Mouse (Mus musculus) kidney, adult 2 months (tissue): ENCODE results near the gene Apeh. TPM values are rescaled to one million over a fixed set of nuclear protein-coding genes. Genes with fewer than 3 reads are reported as not detected.
"Not testable (repeated sequence)": the region's sequence is repeated elsewhere in the genome, so short reads cannot be mapped to it uniquely, and the experiment has no call there.

Source experiments
- DNase-seq: peaks from one replicate; pipeline ENCODE4 v3.0.0; 2021
- H3K27ac ChIP-seq: fragments of 200-500 bp; 2 replicates; pipeline ENCODE4 v1.5.1; 2012; ENCODE audit warnings: low read depth, low read length, control low read depth, inconsistent platforms; ENCODE audit not compliant: insufficient read depth
- H3K27me3 ChIP-seq: fragments of 200-500 bp; replicated peaks from 2 replicates; pipeline ENCODE4 v1.6.1; 2012; ENCODE audit warnings: mild to moderate bottlenecking, moderate library complexity, low read length, inconsistent platforms; ENCODE audit not compliant: control insufficient read depth, insufficient read depth
- H3K36me3 ChIP-seq: fragments of 200-500 bp; 2 replicates; pipeline ENCODE4 v1.6.1; 2012; ENCODE audit warnings: mild to moderate bottlenecking, moderate library complexity, low read length, inconsistent platforms; ENCODE audit not compliant: control insufficient read depth, insufficient read depth
- H3K4me1 ChIP-seq: fragments of 200-500 bp; 2 replicates; pipeline ENCODE4 v1.6.1; 2011; ENCODE audit warnings: low read length; ENCODE audit not compliant: control insufficient read depth, insufficient read depth
- H3K4me3 ChIP-seq: fragments of 200-500 bp; 2 replicates; pipeline ENCODE4 v1.5.1; 2011; ENCODE audit warnings: mild to moderate bottlenecking, low read depth, low read length, control low read depth; ENCODE audit not compliant: insufficient read depth
- CTCF ChIP-seq: fragments of 200-500 bp; conservative IDR thresholded peaks from 2 replicates; pipeline ENCODE4 v1.5.1; 2011; ENCODE audit warnings: low read depth, mild to moderate bottlenecking, control low read depth, low read length, moderate library complexity, mixed read lengths; ENCODE audit not compliant: insufficient read depth, insufficient read length
- POLR2A ChIP-seq: fragments of 200-500 bp; IDR thresholded peaks from one replicate; pipeline ENCODE4 v1.6.1; 2011; ENCODE audit warnings: low read depth, low read length, control low read depth
- WGBS: fragments of 180-500 bp; shearing (Covaris S2); methylation state at CpG from one replicate; pipeline ENCODE4 v1.1.7; 2018; 5-methylcytosine and 5-hydroxymethylcytosine counted together
- polyA plus RNA-seq: library from polyadenylated mRNA; depleted of rRNA; stranded (reverse); fragments of >200 nt; gene quantifications from 2 replicates; pipeline ENCODE4 v1.2.3, GENCODE M21; 2012

The Apeh gene
- polyA plus RNA-seq, 1 experiment: 299 TPM

DNA sequence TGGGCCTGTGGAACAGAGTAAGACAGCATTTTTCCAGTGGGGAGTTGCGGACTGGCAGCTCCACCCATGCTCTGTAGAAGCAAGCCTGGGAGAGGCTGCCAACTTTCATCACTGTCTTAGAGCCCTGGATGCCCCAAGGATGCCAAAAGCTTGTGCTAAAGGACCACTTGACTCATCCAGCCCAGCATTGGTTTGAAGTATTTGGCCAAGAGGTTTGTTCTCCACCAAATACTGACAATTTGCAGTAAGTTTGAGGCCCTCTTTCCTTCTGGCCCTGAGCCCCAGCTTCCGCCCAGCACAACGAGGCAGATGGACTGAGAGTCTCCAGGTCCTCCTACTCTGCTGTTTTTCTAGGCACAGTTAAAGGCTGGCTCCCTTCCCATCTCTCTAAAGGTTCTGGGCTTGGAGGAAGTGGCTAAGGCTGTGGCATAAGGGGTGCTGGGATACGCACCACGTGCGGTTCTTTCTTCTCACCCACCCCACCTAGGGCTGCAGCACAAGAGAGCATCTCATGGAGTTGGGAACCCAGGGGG, 42.6 kb upstream of the Apeh start:
- no peaks in the 10 kb centered on the region for H3K36me3 ChIP-seq
- DNase-seq: no peak
- no peaks in the 10 kb centered on the region for H3K27me3 ChIP-seq
- H3K4me1 ChIP-seq: no peaks in the 10 kb centered on the region
- H3K4me3 ChIP-seq: no peak overlapping the region
- TF ChIP-seq CTCF (no peak), POLR2A (no peak)
- 66% methylated on average over 6 of the region's 6 CpGs for WGBS
- H3K27ac ChIP-seq: no peak overlapping the region

DNA sequence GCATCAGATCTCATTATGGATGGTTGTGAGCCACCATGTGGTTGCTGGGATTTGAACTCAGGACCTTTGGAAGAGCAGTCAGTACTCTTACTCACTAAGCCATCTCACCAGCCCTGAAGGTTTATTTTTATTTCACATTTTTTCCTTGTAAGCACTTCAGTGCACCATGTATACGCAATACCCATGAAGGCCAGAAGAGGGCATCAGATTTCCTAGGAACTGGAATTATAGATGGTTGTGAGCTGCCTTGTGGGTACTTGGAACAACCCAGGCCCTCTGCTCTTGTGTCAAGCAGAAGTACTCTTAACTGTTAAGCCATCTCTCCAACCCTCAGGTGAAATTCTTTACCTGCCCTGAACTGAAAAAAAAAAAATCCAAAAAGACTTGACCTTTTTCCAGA, 41.8 kb upstream of the Apeh start:
- DNase-seq: peak; percentile 40
- Histone ChIP-seq H3K4me1 (no peaks in the 10 kb centered on the region), H3K27me3 (no peaks in the 10 kb centered on the region), H3K36me3 (no peaks in the 10 kb centered on the region), H3K27ac (no peak overlapping the region), H3K4me3 (no peak overlapping the region)
- 60% methylated on average over 1 of the region's 1 CpGs for WGBS
- TF ChIP-seq CTCF (peak; percentile 35), POLR2A (no peak)

DNA sequence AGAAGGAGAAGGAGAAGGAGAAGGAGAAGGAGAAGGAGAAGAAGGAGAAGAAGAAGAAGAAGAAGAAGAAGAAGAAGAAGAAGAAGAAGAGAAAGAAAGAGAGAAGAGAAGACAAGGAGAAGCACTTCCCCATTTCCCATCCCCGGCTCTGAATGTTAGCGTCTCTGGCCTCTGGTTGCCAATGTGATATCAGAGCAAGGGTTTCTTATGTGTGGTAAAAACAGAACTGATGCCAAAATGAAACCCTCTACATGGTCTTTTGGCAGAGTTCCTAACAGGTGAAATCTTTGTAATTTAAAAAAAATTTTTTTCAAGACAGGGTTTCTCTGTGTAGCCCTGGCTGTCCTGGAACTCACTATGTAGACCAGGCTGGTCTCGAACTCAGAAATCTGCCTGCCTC, 41.3 kb upstream of the Apeh start:
- H3K36me3 ChIP-seq, DNase-seq, H3K4me3 ChIP-seq, H3K27me3 ChIP-seq, H3K4me1 ChIP-seq, H3K27ac ChIP-seq: not testable (repeated sequence)
- 95% methylated on average over 3 of the region's 3 CpGs for WGBS

DNA sequence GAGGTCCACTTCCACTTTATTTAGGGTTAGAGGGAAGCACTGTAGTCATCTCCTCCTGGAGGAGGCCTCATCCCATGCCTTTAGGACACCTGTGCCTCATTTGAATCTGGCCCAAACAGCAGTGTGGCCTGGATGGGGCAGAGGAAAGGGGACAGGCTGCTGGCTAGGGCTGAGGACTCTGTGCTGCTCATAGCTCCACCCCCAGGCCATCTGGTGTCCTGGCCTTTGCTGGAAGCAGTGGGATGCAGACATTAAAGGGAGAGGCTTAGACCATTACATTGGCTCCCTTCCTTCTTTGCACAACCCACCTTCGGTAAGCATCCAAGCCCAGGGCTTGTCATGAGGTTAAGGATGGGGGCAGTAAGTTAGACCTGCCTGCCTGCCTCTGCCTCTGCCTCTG, 39.1 kb upstream of the Apeh start:
- Histone ChIP-seq H3K4me3 (no peak overlapping the region), H3K36me3 (no peaks in the 10 kb centered on the region), H3K27me3 (no peaks in the 10 kb centered on the region), H3K4me1 (no peaks in the 10 kb centered on the region), H3K27ac (no peak overlapping the region)
- DNase-seq: no peak
- TF ChIP-seq POLR2A: no peak
- no peak for TF ChIP-seq CTCF
- WGBS: 73% methylated on average over 1 of the region's 1 CpGs

DNA sequence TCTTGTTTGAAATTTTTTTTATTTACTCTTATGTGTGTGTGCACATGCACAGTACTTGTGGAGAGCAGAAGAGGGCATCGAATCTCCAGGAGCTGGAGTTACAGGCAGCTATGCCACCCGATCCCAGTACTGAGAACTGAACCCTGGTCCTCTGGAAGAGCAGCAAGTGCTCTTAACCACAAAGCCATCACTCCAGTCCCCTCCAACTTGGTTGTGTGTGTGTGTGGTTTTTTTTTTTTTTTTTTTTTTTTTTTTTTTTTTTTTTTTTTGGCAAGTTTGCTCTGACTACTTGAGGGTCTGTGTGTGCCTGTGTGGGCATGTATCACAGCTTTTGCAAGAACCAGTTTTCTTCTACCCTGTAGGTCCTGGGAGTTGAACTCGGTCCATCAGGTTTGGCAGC, 38.0 kb upstream of the Apeh start:
- H3K4me3 ChIP-seq: no peak overlapping the region
- TF ChIP-seq CTCF: no peak
- no peaks in the 10 kb centered on the region for H3K4me1 ChIP-seq
- H3K27ac ChIP-seq: no peak overlapping the region
- WGBS: 94% methylated on average over 3 of the region's 3 CpGs
- H3K27me3 ChIP-seq: no peaks in the 10 kb centered on the region
- no peaks in the 10 kb centered on the region for H3K36me3 ChIP-seq
- DNase-seq: no peak

DNA sequence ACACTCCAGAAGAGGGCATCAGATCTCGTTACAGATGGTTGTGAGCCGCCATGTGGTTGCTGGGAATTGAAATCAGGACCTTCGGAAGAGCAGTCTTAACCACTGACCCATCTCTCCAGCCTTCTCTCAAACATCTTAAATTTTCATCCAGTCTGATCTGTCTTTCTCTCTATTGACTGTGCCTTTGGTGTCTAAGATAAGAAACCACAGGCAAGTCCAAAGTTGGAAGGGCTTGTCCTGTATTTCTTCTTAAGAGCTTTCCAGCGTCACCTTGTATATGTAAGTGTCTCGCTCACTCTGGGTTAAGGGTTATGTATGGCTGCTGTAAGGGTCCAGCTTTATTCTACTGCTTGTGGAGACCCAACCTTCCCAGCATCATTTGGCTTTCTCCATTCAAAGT, 37.1 kb upstream of the Apeh start:
- TF ChIP-seq POLR2A (no peak), CTCF (no peak)
- Histone ChIP-seq H3K27me3 (no peaks in the 10 kb centered on the region), H3K36me3 (no peaks in the 10 kb centered on the region), H3K27ac (no peak overlapping the region), H3K4me1 (no peaks in the 10 kb centered on the region), H3K4me3 (no peak overlapping the region)
- WGBS: 91% methylated on average over 5 of the region's 5 CpGs
- no peak for DNase-seq

DNA sequence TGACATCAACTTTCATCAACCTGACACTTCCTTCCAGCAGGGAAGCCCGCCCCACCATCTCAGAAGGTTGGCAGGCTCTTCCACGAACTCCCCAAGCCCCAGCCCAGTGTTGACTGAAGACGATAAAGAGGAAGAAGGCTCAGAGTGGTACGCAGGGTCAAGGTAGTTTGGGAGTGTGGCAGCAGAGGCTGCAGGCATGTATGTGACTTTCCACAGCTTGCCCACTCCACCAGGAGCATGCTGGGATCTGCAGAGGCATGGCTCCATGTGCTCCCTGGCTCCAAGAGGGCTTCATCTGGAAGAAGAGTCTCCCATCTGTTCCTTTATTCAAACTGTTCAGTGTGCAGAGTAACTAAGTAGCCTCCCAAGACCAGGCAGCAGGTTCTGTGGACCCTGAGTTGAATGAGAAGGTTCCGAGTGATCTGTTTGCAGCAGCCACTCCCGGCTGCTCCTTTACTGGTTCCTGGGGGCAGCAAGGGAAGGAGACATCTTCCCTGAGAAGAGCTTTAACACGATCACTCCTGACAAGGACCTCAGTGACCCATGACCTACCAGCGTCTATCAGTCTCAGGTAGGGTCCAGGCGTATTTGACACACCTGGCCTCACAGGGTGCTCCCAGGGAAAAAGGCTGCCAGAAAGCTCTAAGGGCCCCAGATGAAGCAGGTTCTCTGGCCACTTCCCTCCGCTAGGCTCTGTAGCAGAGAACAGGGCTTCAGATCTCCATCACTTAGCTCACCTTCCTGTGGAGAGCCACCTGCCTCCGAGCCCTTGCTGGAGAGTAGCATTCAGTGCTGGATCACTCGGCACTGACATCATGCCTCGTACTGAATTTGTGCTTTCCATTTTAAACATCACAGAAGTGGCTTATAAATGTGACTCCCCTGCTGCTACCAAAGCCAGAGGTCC, 34.9 kb upstream of the Apeh start:
- WGBS: 80% methylated on average over 13 of the region's 13 CpGs

DNA sequence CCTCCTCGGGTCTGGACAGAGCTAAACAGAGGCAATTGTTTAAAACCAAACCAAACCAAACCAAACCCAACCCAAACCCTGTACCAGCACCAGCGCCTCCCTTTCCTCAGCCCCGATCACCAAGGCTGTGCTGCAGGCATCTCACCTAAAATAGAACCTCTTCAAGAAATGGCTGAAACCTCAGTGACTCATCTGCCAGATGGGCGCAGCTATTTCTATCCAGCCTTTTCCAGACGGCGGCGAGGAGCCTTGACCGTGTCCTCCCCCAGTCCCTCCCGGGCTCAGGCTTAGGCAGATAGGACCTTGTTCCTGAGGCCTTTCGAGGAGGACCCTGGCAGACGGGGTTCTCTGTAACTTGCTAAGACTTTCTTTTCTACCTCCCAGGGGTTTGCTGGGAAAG, 33.8 kb upstream of the Apeh start:
- H3K36me3 ChIP-seq: no peaks in the 10 kb centered on the region
- 82% methylated on average over 11 of the region's 11 CpGs for WGBS
- H3K4me1 ChIP-seq: no peaks in the 10 kb centered on the region
- no peak overlapping the region for H3K4me3 ChIP-seq
- H3K27me3 ChIP-seq: no peaks in the 10 kb centered on the region
- H3K27ac ChIP-seq: no peak overlapping the region
- TF ChIP-seq POLR2A (no peak), CTCF (no peak)
- no peak for DNase-seq

More for the DNA sequence above, 34.9 kb upstream of the Apeh start:
- H3K27ac ChIP-seq: no peak overlapping the region
- no peaks in the 10 kb centered on the region for H3K36me3 ChIP-seq
- H3K4me3 ChIP-seq: no peak overlapping the region
- H3K27me3 ChIP-seq: no peaks in the 10 kb centered on the region
- no peaks in the 10 kb centered on the region for H3K4me1 ChIP-seq
- DNase-seq: no peak
- no peak for TF ChIP-seq CTCF
- no peak for TF ChIP-seq POLR2A
